Mouse (Mus musculus) kidney, postnatal 4 days (tissue): Measurements from ENCODE around the gene Hist1h4j.

ENCODE experiments used
- DNase-seq, 2 experiments: peaks; one replicate each; pipeline ENCODE4 v3.0.0; 2021; ENCODE audit warnings: mixed read lengths in 2 of 2

Gene Hist1h4j

DNA sequence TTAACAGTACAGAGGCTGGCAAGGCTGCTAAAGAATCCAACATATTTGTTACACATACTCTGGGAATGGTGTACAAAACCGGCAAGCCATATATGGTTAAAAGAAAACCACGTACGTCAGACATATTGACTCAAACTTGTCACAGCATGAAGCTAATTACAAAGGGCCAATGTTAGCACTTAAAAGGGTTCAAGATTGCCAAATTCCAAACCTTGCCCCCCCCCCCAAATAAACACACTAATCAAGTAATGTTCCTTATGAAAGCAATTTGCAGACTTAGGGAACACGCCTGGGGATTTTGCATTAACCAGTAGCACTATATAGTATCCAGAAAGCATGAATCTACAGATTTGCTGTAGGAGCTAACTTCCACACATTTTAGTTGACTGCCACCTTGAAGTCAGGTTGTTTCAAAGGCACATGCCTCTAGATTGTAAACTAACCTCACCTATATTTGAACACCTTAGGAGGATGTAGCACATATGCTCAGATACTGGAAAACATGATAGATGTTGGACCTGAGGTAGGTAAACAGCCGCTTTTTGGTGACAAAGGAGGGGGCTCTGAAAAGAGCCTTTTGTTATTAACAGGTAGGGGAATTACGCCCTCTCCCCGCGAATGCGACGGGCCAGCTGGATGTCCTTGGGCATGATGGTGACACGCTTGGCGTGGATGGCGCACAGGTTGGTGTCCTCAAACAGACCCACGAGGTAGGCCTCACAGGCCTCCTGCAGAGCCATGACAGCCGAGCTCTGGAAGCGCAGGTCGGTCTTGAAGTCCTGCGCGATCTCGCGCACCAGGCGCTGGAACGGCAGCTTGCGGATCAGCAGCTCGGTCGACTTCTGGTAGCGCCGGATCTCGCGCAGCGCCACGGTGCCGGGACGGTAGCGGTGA is 47.7 kb downstream of the Hist1h4j start:
- DNase-seq, result peak; percentile 20 to 38

DNA sequence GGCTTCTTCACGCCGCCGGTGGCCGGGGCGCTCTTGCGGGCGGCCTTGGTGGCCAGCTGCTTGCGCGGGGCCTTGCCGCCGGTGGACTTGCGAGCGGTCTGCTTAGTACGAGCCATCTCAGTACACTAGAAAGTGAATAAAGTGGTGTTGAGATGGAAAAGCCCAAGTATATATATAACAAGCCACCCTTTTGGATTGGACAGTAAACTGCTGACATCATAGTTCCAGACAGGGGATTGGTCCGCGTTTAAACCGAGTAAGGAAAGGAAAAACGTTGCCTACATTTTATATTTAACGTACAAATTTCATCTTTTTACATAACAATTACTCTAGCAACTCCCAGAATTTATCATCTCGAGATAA is 48.4 kb downstream of the Hist1h4j start, which contains the start of gene Hist1h3i:
Gene Hist1h3i (minus strand): TSS at position 116 of the 363 bp plus-strand sequence.
- peak; percentile 53 to 70 for DNase-seq

DNA sequence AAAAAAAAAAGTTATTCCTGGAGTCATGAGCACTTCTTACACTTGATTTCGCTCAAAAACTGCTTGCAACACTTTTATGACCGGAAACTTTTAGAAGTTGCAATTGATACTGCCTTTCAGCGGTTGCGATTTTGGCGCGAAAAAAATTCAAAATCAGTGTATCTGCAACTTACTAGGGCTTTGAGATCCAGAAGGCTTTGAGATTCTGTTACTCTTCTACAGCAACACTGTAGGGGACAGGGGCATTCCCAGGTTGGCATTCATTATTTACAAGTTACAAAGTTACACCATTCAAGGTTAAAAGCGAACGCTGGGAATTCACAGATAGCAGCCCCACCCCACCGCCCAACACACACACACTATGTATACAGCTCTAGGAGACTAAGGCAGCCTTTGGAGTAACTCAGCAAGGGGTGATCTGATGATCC is 48.9 kb downstream of the Hist1h4j start:
- DNase-seq, result peak; percentile 15 to 43

DNA sequence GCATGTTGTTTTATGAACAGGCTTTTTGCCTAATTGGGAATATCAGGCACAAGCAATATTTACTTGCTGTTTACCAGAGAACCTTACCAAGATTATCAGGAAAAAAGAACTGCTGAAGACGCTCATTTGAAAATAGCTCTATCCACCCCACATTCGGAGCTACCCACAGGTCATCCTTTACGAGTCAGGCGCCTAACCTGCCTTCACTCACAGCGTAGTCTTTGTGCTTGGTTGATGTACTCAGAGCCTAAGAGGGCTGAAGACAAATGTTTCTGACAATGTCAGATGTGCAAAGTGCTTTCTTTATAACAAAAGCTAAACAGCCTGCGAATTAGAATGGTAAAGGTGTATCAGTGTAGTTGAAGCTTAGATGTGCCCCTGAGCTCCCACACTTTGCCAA is 49.4 kb downstream of the Hist1h4j start:
- DNase-seq, result no peak
